Mouse (Mus musculus): ENCODE data around the gene Scimp. TPM values are rescaled to one million over a fixed set of nuclear protein-coding genes. Genes with fewer than 3 reads are reported as not detected.

Gene Scimp
- total RNA-seq, 2 experiments from 2014 or later = not detected

DNA sequence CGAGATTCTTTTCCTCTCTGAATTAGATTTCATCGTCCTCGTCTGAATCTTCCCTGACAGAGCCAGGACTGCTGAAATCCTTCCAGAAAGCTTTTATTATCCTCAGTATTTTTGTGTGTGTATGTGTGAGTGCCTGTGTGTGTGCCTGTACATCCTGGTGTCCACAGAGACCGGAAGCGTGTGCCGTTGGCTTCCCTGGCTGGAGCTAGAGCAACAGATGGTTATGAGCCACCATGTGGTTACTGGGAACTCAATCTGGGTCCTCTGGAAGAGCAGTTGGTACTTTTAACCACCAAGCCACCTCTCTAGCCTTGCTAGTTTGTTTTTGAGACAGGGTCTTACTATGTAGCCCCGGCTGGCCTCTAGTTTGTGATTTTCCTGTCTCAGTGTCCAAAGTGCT, 70.3 kb downstream of the Scimp start:
- intact Hi-C loops (cut with DNase I) = no loop called here
- DNase-seq (ENCODE audit: low spot score in 2 of 2) = no peak

DNA sequence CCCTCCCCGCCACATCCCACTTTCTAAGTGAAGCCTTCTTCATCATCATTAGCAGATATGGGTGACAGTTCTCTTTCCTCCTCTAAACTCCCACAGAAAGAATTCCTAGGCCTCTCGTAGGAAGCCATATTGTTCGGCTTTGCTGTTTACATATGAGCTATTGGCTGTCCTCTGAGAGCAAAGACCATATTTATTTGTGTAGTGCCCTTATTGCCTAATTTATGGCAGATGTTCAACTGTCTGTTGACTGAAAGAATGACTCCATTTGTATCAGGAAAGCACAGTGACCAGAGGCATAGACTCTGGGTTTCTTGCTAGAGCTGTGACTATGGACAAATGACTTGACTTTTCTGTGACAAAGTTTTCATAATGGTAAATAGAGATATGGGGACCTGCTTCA, 70.8 kb downstream of the Scimp start:
- no peak for DNase-seq (ENCODE audit: low spot score in 2 of 2)
- intact Hi-C loops (cut with DNase I) = no loop called here

Small RNAs within 50 kb of the gene (microRNA-seq; reads per million reads assigned to microRNA genes)
- 0 reads per million in 2 experiments for gene Gm22760

Other genes starting within 250 kb of the Scimp start
- gene Mink1, start 249.7 kb downstream of the Scimp start, total RNA-seq (2021) = 100 to 1,000 TPM; 412 to 432 TPM
- not detected for gene 4930544D05Rik, start 196.7 kb downstream of the Scimp start, total RNA-seq (2021)
- not detected for gene Chrne, start 193.4 kb downstream of the Scimp start, total RNA-seq (2021)
- not detected for gene Gp1ba, start 173.5 kb downstream of the Scimp start, total RNA-seq (2021)
- 10 to 100 TPM; 78.6 to 81.4 TPM for gene Rnf167, start 165.4 kb downstream of the Scimp start, total RNA-seq (2021)
- gene Slc25a11, start 165.1 kb downstream of the Scimp start, total RNA-seq (2021) = 100 to 1,000 TPM; 110 to 117 TPM
- gene Pfn1, start 157.9 kb downstream of the Scimp start, total RNA-seq (2021) = 100 to 1,000 TPM; 221 to 239 TPM
- 1 to 10 TPM; 7.0 to 9.0 TPM for gene Eno3, start 155.4 kb downstream of the Scimp start, total RNA-seq (2021)
- 10 to 100 TPM; 49.3 to 50.7 TPM for gene Spag7, start 143.2 kb downstream of the Scimp start, total RNA-seq (2021)
- 100 to 1,000 TPM; 226 to 234 TPM for gene Camta2, start 124.5 kb downstream of the Scimp start, total RNA-seq (2021)
- gene Inca1, start 112.4 kb downstream of the Scimp start, total RNA-seq (2021) = 1 to 10 TPM; 1.5 to 2.5 TPM
- gene Kif1c, start 112.0 kb downstream of the Scimp start, total RNA-seq (2021) = 10 to 100 TPM; 51.3 to 53.2 TPM
- 10 to 100 TPM; 16.4 to 17.2 TPM for gene Zfp3, start 48.4 kb downstream of the Scimp start, total RNA-seq (2021)
- 100 to 1,000 TPM; 128 to 130 TPM for gene Rabep1, start 32.2 kb upstream of the Scimp start, total RNA-seq (2021)
- gene Nup88, start 157.4 kb upstream of the Scimp start, total RNA-seq (2021) = 10 to 100 TPM; 56.1 to 61.1 TPM
- gene Rpain, start 157.6 kb upstream of the Scimp start, total RNA-seq (2021) = 10 to 100 TPM; 33.1 to 37.1 TPM
- 10 to 100 TPM; 94.2 to 98.5 TPM for gene C1qbp, start 170.4 kb upstream of the Scimp start, total RNA-seq (2021)
- 10 to 100 TPM; 26.9 to 27.2 TPM for gene Dhx33, start 191.9 kb upstream of the Scimp start, total RNA-seq (2021)
- 10 to 100 TPM; 16.1 to 16.3 TPM for gene Mis12, start 207.0 kb upstream of the Scimp start, total RNA-seq (2021)
- 10 to 100 TPM; 23.5 to 25.8 TPM for gene Derl2, start 207.3 kb upstream of the Scimp start, total RNA-seq (2021)
- gene 6330403K07Rik, start 220.9 kb upstream of the Scimp start, total RNA-seq (2021) = 100 to 1,000 TPM; 227 to 230 TPM